Mouse (Mus musculus): ENCODE measurements around the gene Armc8. TPM values are rescaled to one million over a fixed set of nuclear protein-coding genes. Genes with fewer than 3 reads are reported as not detected.

Gene Armc8
- polyA plus RNA-seq, 1 experiment from 2014 or later: 46.4 TPM

DNA sequence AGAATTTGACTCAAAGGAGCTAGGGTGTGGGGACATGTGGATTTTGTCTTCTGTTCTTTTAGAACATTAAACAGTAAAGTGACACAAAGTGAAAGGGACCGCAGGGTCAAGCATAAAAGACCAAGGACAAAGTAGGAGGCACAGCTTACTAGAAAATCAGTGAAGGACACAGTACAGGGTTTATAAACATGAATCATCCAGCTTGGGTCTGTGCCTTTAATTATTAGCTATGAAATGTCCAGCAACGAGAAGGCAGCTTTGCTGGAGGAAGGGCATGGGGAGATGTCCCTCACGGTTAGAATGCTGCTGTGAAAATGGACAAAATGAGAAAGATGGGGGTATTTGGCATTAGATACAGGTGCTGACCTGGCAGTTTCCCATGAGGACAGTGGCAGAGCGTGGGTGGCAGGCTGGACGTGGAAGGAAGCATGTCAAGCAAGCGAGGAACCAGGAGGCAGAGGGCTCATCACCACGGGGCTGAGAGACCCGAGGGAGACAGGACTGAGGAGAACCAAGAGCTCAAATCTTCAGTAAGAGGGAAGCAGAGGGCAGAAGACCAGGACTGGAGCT lies 81.5 kb downstream of the Armc8 start:
- WGBS: 89% methylated on average over 8 of the region's 8 CpGs
- no peaks in the 10 kb centered on the region; the same call in 1 of the 2 replicates for H3K36me3 ChIP-seq (ENCODE audit: control insufficient read depth, insufficient read depth, low read length)
- H3K9ac ChIP-seq (ENCODE audit: low read depth, low read length): no peak overlapping the region

DNA sequence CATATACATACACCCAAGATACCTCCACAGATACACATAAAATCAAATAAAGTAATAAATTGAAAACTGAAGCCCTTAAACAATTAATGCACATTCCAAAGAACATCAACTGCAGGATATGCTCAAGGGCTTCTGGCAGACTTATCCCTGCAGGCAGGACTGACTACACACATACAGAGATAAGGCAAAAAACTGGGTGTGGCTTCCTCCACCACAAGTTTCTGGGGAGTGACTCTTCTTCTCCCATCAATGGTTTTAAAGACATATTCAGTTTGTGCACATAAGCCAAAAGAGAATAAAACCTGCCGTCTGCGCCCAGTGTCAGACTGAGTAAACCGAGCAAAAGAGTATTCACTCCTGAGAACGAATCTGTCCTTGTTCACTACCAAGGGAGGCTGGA lies 83.6 kb downstream of the Armc8 start:
- ATAC-seq (ENCODE audit: low FRiP score) (no peak), DNase-seq (ENCODE audit: low spot score) (no peak)
- no peak overlapping the region for H3K4me3 ChIP-seq (ENCODE audit: low read depth, low read length)
- H3K9ac ChIP-seq (ENCODE audit: low read depth, low read length): no peak overlapping the region
- H3K36me3 ChIP-seq (ENCODE audit: control insufficient read depth, insufficient read depth, low read length): no peaks in the 10 kb centered on the region; the same call in 1 of the 2 replicates
- no peaks in the 10 kb centered on the region for H3K4me1 ChIP-seq (replicated peaks; ENCODE audit: control insufficient read depth, insufficient read depth, low read length)
- no peak overlapping the region for H3K27ac ChIP-seq (ENCODE audit: low read depth, low read length)
- H3K4me2 ChIP-seq (replicated peaks; ENCODE audit: low read depth, low read length): no peak overlapping the region
- H3K9me3 ChIP-seq (ENCODE audit: control insufficient read depth, low read length): no peaks in the 10 kb centered on the region
- H3K27me3 ChIP-seq (ENCODE audit: control insufficient read depth, insufficient read depth, low read length): no peaks in the 10 kb centered on the region
- WGBS: 91% methylated on average over 4 of the region's 4 CpGs

More for the DNA sequence above, 81.5 kb downstream of the Armc8 start:
- Histone ChIP-seq H3K27me3 (ENCODE audit: control insufficient read depth, insufficient read depth, low read length) (no peaks in the 10 kb centered on the region), H3K27ac (ENCODE audit: low read depth, low read length) (no peak overlapping the region), H3K9me3 (ENCODE audit: control insufficient read depth, low read length) (no peaks in the 10 kb centered on the region), H3K4me2 (replicated peaks; ENCODE audit: low read depth, low read length) (no peak overlapping the region), H3K4me3 (ENCODE audit: low read depth, low read length) (no peak overlapping the region), H3K4me1 (replicated peaks; ENCODE audit: control insufficient read depth, insufficient read depth, low read length) (no peaks in the 10 kb centered on the region)
- no peak for DNase-seq (ENCODE audit: low spot score)
- no peak for ATAC-seq (ENCODE audit: low FRiP score)

DNA sequence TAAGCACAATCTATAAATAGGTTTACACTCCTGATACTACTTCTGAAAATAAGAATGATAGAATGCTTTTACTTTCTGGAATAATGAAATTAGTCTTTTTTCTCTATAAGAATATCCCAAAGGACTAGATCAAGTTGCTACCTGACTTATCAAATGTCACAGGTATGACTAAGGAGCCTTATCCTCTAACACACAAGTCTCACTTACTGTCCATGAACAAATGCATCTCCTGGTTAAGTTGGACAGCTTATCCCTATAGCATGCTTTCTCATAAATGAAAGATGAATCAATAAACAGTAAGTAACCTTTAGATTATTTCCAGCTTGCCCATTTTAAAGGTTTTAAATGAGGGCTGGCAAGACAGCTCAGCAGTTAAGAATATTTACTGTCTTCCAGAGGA lies 84.1 kb downstream of the Armc8 start:
- H3K4me1 ChIP-seq (replicated peaks; ENCODE audit: control insufficient read depth, insufficient read depth, low read length): no peaks in the 10 kb centered on the region
- H3K4me3 ChIP-seq (ENCODE audit: low read depth, low read length): no peak overlapping the region
- H3K27me3 ChIP-seq (ENCODE audit: control insufficient read depth, insufficient read depth, low read length): no peaks in the 10 kb centered on the region
- no peak for DNase-seq (ENCODE audit: low spot score)
- no peak overlapping the region for H3K27ac ChIP-seq (ENCODE audit: low read depth, low read length)
- H3K9me3 ChIP-seq (ENCODE audit: control insufficient read depth, low read length): no peaks in the 10 kb centered on the region
- ATAC-seq (ENCODE audit: low FRiP score): no peak
- H3K4me2 ChIP-seq (replicated peaks; ENCODE audit: low read depth, low read length): no peak overlapping the region
- no peak overlapping the region for H3K9ac ChIP-seq (ENCODE audit: low read depth, low read length)
- no peaks in the 10 kb centered on the region; the same call in 1 of the 2 replicates for H3K36me3 ChIP-seq (ENCODE audit: control insufficient read depth, insufficient read depth, low read length)

DNA sequence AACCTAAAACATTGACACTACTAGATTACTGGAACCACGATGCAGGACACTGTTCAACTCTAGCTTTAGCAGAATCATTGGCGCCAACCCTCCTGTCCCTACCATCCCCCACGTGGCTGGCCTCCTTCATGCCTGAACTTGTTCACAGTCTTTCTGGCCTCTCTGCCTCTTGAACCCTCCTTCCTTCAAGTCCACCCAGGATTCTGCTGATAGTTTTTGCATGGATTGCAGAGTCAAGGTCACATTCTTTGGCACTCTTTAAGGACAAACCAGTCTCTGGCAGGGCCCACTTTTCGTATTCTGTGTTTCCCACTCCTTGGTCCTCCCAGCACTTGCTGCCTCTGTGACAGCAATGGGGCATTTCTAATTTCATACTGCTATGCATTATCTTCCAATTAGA lies 85.5 kb downstream of the Armc8 start:
- no peak overlapping the region for H3K27ac ChIP-seq (ENCODE audit: low read depth, low read length)
- 85% methylated on average over 4 of the region's 4 CpGs for WGBS
- no peaks in the 10 kb centered on the region for H3K27me3 ChIP-seq (ENCODE audit: control insufficient read depth, insufficient read depth, low read length)
- ATAC-seq (ENCODE audit: low FRiP score) (no peak), DNase-seq (ENCODE audit: low spot score) (no peak)
- no peaks in the 10 kb centered on the region for H3K4me1 ChIP-seq (replicated peaks; ENCODE audit: control insufficient read depth, insufficient read depth, low read length)
- no peak overlapping the region for H3K4me2 ChIP-seq (replicated peaks; ENCODE audit: low read depth, low read length)
- H3K4me3 ChIP-seq (ENCODE audit: low read depth, low read length): no peak overlapping the region
- no peaks in the 10 kb centered on the region for H3K9me3 ChIP-seq (ENCODE audit: control insufficient read depth, low read length)
- H3K36me3 ChIP-seq (ENCODE audit: control insufficient read depth, insufficient read depth, low read length): no peaks in the 10 kb centered on the region; the same call in 1 of the 2 replicates
- no peak overlapping the region for H3K9ac ChIP-seq (ENCODE audit: low read depth, low read length)

DNA sequence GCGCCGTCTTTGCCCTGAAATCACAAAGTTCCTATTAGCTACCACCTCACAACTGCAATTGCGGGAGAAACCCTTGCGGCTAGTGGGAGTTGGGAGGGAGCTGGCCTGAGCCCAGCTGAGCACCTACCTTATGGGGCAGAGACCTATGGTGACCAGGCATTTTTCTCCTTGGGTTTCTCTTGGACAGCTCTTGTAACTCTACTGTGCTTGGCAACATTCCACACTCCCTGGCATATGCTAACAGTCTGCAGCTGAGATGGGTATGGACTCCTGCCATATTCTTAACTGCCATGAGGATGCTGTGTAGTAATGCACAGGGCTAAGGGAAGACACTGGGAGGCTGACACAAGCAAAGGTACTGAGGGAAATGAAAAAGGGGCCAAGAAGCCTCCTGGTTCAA lies 87.9 kb downstream of the Armc8 start:
- 98% methylated on average over 4 of the region's 4 CpGs for WGBS
- Histone ChIP-seq H3K36me3 (ENCODE audit: control insufficient read depth, insufficient read depth, low read length) (no peaks in the 10 kb centered on the region; the same call in 1 of the 2 replicates), H3K4me3 (ENCODE audit: low read depth, low read length) (no peak overlapping the region), H3K27ac (ENCODE audit: low read depth, low read length) (no peak overlapping the region), H3K27me3 (ENCODE audit: control insufficient read depth, insufficient read depth, low read length) (no peaks in the 10 kb centered on the region), H3K9me3 (ENCODE audit: control insufficient read depth, low read length) (no peaks in the 10 kb centered on the region), H3K4me2 (replicated peaks; ENCODE audit: low read depth, low read length) (no peak overlapping the region), H3K4me1 (replicated peaks; ENCODE audit: control insufficient read depth, insufficient read depth, low read length) (no peaks in the 10 kb centered on the region), H3K9ac (ENCODE audit: low read depth, low read length) (no peak overlapping the region)
- ATAC-seq (ENCODE audit: low FRiP score) (no peak), DNase-seq (ENCODE audit: low spot score) (no peak)

DNA sequence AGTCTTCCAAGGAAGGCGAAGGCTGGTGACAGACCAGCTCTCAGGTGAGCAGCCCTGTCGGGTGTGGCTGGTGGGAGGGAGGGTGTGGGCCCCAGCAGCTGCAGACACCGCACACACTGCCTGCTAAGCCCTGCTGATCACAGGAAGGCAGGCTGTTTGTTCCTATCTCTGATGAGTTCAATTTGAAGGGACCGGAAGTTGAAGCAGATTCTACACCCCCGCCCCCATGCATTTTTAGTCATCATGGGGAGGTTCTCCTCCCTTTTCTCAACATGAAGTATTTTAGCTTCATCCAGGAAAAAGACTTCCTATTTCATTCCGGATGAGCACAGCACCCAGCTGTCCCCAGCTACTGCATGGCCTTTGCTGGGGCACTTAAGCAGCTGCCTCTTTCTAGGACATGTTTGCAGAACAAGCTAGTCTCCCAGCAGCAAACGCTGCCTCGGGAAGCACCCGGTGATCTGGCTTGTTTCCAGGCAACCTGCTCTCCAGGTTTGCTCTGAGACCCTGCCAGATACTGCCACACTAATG lies 89.5 kb downstream of the Armc8 start:
- 81% methylated on average over 9 of the region's 9 CpGs for WGBS
- H3K4me2 ChIP-seq (replicated peaks; ENCODE audit: low read depth, low read length): no peak overlapping the region
- H3K4me3 ChIP-seq (ENCODE audit: low read depth, low read length): no peak overlapping the region
- no peaks in the 10 kb centered on the region; the same call in 1 of the 2 replicates for H3K36me3 ChIP-seq (ENCODE audit: control insufficient read depth, insufficient read depth, low read length)
- no peaks in the 10 kb centered on the region for H3K9me3 ChIP-seq (ENCODE audit: control insufficient read depth, low read length)
- H3K27me3 ChIP-seq (ENCODE audit: control insufficient read depth, insufficient read depth, low read length): no peaks in the 10 kb centered on the region
- no peaks in the 10 kb centered on the region for H3K4me1 ChIP-seq (replicated peaks; ENCODE audit: control insufficient read depth, insufficient read depth, low read length)
- H3K9ac ChIP-seq (ENCODE audit: low read depth, low read length): no peak overlapping the region
- H3K27ac ChIP-seq (ENCODE audit: low read depth, low read length): no peak overlapping the region
- DNase-seq (ENCODE audit: low spot score) (no peak), ATAC-seq (ENCODE audit: low FRiP score) (no peak)

DNA sequence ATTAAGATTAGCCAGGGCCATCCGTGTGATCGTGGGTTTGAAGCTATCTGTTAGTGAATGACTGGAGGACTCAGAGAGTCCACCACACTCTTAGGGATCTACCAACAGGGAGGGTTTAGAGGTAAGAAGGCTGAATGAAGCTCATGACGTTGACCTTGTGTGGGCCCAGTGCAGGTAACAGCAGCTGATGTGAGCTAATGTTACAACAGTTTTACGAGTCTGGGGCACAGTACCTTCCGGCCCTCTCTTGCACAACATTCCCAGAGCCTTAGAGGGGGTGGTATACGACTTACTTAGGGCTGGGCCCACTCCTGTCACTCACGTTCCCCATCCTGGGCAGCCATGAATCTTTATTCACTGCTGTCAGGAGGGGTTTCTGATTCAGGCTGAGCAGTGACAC lies 97.4 kb downstream of the Armc8 start:
- Histone ChIP-seq H3K4me1 (replicated peaks; ENCODE audit: control insufficient read depth, insufficient read depth, low read length) (no peaks in the 10 kb centered on the region), H3K36me3 (ENCODE audit: control insufficient read depth, insufficient read depth, low read length) (no peaks in the 10 kb centered on the region)
- 83% methylated on average over 7 of the region's 7 CpGs for WGBS

DNA sequence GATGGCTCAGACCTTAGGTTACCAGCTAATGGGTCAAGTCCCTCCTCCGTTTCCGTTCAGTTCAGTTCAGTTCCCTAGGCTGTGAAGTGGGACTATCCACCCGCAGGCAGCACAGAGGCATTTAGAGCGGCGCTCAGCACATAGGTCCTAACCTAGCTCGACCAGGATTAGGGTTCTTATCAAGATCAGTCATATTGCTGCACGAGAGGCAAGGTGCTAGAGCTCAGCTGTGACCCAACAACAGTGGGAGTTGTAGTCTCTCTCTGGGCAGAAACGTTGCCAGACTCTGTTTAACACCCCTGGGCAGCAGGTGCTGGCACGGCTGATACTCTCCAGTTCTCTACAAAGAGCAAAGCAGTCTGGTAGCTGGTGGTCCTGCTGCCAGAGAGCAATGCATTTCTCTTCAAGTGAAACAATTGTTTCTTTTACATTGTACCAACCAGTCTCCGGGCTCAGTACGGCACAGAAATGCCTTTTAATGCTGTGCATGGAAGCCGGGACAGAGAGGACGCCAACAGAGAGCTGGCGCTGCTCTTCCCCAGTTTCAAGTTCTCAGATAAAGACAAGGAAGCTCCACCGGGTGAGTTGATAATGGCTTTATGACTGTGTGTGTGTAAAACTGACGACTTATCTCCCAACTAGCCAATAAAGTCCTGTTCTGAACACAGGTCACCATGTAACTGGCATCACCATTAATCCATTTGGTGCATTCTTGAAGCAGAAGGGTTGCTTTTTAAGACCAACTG lies 98.2 kb downstream of the Armc8 start:
- no peak for DNase-seq (ENCODE audit: low spot score)

More for the DNA sequence above, 97.4 kb downstream of the Armc8 start:
- ATAC-seq (ENCODE audit: low FRiP score): no peak
- H3K9ac ChIP-seq (ENCODE audit: low read depth, low read length): no peak overlapping the region
- H3K27ac ChIP-seq (ENCODE audit: low read depth, low read length): no peak overlapping the region
- no peaks in the 10 kb centered on the region for H3K27me3 ChIP-seq (ENCODE audit: control insufficient read depth, insufficient read depth, low read length)
- no peaks in the 10 kb centered on the region for H3K9me3 ChIP-seq (ENCODE audit: control insufficient read depth, low read length)
- DNase-seq (ENCODE audit: low spot score): no peak
- H3K4me3 ChIP-seq (ENCODE audit: low read depth, low read length): no peak overlapping the region
- H3K4me2 ChIP-seq (replicated peaks; ENCODE audit: low read depth, low read length): no peak overlapping the region

More for the DNA sequence above, 98.2 kb downstream of the Armc8 start:
- Histone ChIP-seq H3K27me3 (ENCODE audit: control insufficient read depth, insufficient read depth, low read length) (no peaks in the 10 kb centered on the region), H3K36me3 (ENCODE audit: control insufficient read depth, insufficient read depth, low read length) (no peaks in the 10 kb centered on the region), H3K9me3 (ENCODE audit: control insufficient read depth, low read length) (no peaks in the 10 kb centered on the region), H3K9ac (ENCODE audit: low read depth, low read length) (no peak overlapping the region), H3K4me1 (replicated peaks; ENCODE audit: control insufficient read depth, insufficient read depth, low read length) (no peaks in the 10 kb centered on the region), H3K4me2 (replicated peaks; ENCODE audit: low read depth, low read length) (no peak overlapping the region), H3K4me3 (ENCODE audit: low read depth, low read length) (no peak overlapping the region), H3K27ac (ENCODE audit: low read depth, low read length) (no peak overlapping the region)
- 82% methylated on average over 16 of the region's 16 CpGs for WGBS
- ATAC-seq (ENCODE audit: low FRiP score): no peak

Measured in hindbrain, embryonic 11.5 days (tissue).